Mouse (Mus musculus): ENCODE results near the gene Dscaml1.

- TF ChIP-seq POLR2A (IDR thresholded peaks at IDR 0.05; ENCODE audit: control insufficient read depth in 1 of 2, insufficient read depth in 1 of 2, low read depth in 1 of 2, low read length in 2 of 2, poor library complexity in 1 of 2) (no peak), RCOR1 (IDR thresholded peaks at IDR 0.05; ENCODE audit: low read depth, low read length) (no peak), MAZ (IDR thresholded peaks at IDR 0.05; ENCODE audit: low read depth, low read length) (no peak), POLR2AphosphoS5 (IDR thresholded peaks at IDR 0.05; ENCODE audit: borderline replicate concordance, low read depth, low read length) (no peak), JUND (IDR thresholded peaks at IDR 0.05; ENCODE audit: low read depth, low read length) (no peak), CTCF (IDR thresholded peaks at IDR 0.05 in 2 of 3, conservative IDR thresholded peaks at IDR 0.05 in 1 of 3; ENCODE audit: control insufficient read depth in 1 of 3, insufficient read depth in 1 of 3, low read depth in 2 of 3, low read length in 3 of 3, poor library complexity in 1 of 3, severe bottlenecking in 1 of 3) (no peak), MAX (IDR thresholded peaks at IDR 0.05; ENCODE audit: low read length) (no peak)
Observed at GRCm38 (mm10) chr9:45510806-45511546, 84.5 kb downstream of the Dscaml1 start.
